Mouse (Mus musculus) hindbrain, embryonic 14.5 days (tissue): ENCODE measurements around the gene Rubcn. TPM values are rescaled to one million over a fixed set of nuclear protein-coding genes. Genes with fewer than 3 reads are reported as not detected.

Source experiments
- ATAC-seq: fragments of 200-750 bp; cut with Nextera tagmentation; 2 replicates; pipeline ENCODE4 v1.8.0; 2017; ENCODE audit warnings: moderate number of reproducible peaks, mild to moderate bottlenecking, moderate TSS enrichment, moderate library complexity; ENCODE audit not compliant: low FRiP score
- DNase-seq: peaks from one replicate; pipeline ENCODE4 v3.0.0-alpha.2; 2015; ENCODE audit warnings: low spot score
- H3K27ac ChIP-seq: fragments of 300-500 bp; sonication (generic); 2 replicates; pipeline ENCODE4 v1.5.1; 2014; ENCODE audit warnings: mild to moderate bottlenecking, moderate library complexity
- H3K27me3 ChIP-seq: fragments of 300-500 bp; sonication (generic); 2 replicates; pipeline ENCODE4 v1.6.1; 2014; ENCODE audit warnings: mild to moderate bottlenecking, low read length, mixed read lengths; ENCODE audit not compliant: control insufficient read depth, insufficient read depth
- H3K36me3 ChIP-seq: fragments of 300-500 bp; sonication (generic); replicated peaks from 2 replicates; pipeline ENCODE4 v1.6.1; 2014; ENCODE audit not compliant: control insufficient read depth, insufficient read depth
- H3K4me1 ChIP-seq: fragments of 300-500 bp; sonication (generic); replicated peaks from 2 replicates; pipeline ENCODE4 v1.6.1; 2014; ENCODE audit warnings: antibody characterized with exemption, low read length, mixed read lengths; ENCODE audit not compliant: control insufficient read depth, insufficient read depth
- H3K4me2 ChIP-seq: fragments of 300-500 bp; sonication (generic); replicated peaks from 2 replicates; pipeline ENCODE4 v1.6.1; 2014; ENCODE audit warnings: mild to moderate bottlenecking, moderate library complexity
- H3K4me3 ChIP-seq: fragments of 300-500 bp; sonication (generic); replicated peaks from 2 replicates; pipeline ENCODE4 v1.5.1; 2014; ENCODE audit warnings: mild to moderate bottlenecking, low read length
- H3K9ac ChIP-seq: fragments of 300-500 bp; sonication (generic); 2 replicates; pipeline ENCODE4 v1.6.1; 2014
- H3K9me3 ChIP-seq: fragments of 300-500 bp; sonication (generic); 2 replicates; pipeline ENCODE4 v1.6.1; 2016; ENCODE audit warnings: low read length; ENCODE audit not compliant: control insufficient read depth
- WGBS: fragments of 180-500 bp; shearing (Covaris S2); extraction: QIAGEN DNeasy Blood & Tissue Kit; methylation state at CpG from one replicate; pipeline ENCODE4 v1.1.7; 2014; 5-methylcytosine and 5-hydroxymethylcytosine counted together
- polyA plus RNA-seq: library from polyadenylated mRNA; unstranded; fragments of >200 nt; fragmentation: Nextera tagmentation; extraction: Ambion mirVana; gene quantifications from 2 replicates; pipeline ENCODE4 v1.2.1, GENCODE M21; 2014

The Rubcn gene
- polyA plus RNA-seq, 1 experiment from 2014 or later: 34.2 TPM

DNA sequence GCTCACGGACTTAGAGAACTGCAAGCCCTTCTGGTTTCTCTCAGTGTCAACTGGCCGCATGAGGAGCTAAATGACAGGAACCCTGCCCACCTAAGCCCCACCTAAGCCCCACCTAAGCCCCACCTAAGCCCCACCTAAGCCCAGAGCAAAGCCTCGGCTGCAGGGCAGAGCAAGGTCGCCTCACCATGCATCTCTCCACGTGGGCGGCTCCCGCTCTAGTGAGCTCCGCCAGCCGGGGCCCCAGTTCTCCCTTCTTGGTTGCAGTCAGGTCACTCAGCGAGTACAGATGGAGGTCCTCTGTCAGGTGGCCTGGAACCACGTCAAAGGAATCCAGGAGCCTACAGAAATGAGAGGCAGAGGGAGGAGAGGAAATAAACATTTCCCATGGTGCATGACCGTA is 52.2 kb downstream of the Rubcn start:
- H3K27me3 ChIP-seq: no peaks in the 10 kb centered on the region
- DNase-seq (no peak), ATAC-seq (no peak)
- H3K27ac ChIP-seq: no peak overlapping the region
- peaks cover 82% of the 10 kb centered on the region for H3K36me3 ChIP-seq
- no peak overlapping the region for H3K4me2 ChIP-seq
- no peak overlapping the region for H3K9ac ChIP-seq
- no peaks in the 10 kb centered on the region for H3K9me3 ChIP-seq
- 86% methylated on average over 12 of the region's 12 CpGs for WGBS
- H3K4me1 ChIP-seq: no peaks in the 10 kb centered on the region
- no peak overlapping the region for H3K4me3 ChIP-seq

DNA sequence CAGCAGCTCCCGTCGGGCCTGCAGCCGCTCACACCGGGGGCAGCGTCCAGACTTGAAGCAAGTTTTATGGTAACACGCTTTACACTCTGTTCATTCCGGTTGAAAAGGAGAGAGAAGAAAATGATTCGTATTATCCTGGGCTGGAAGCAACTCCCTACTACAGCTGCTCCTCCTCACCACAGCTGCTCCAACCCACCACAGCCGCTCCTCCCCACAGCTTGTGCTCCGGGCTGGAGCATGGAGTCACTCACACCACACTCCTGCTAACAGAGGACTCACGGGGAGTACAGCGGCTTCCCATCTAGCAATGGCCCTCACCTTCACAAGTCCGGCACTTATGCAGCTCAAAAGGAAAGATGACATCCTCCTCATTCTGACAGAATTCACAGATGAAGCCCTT is 53.5 kb downstream of the Rubcn start:
- Histone ChIP-seq H3K36me3 (peaks cover 78% of the 10 kb centered on the region), H3K9ac (no peak overlapping the region), H3K27me3 (no peaks in the 10 kb centered on the region), H3K4me3 (no peak overlapping the region), H3K27ac (no peak overlapping the region), H3K9me3 (no peaks in the 10 kb centered on the region), H3K4me2 (no peak overlapping the region), H3K4me1 (no peaks in the 10 kb centered on the region)
- no peak for DNase-seq
- 94% methylated on average over 13 of the region's 13 CpGs for WGBS
- ATAC-seq: no peak

- ATAC-seq (no peak), DNase-seq (no peak)
- Histone ChIP-seq H3K4me3 (no peak overlapping the region), H3K27me3 (no peaks in the 10 kb centered on the region), H3K9ac (no peak overlapping the region), H3K9me3 (no peaks in the 10 kb centered on the region), H3K27ac (no peak overlapping the region), H3K4me2 (no peak overlapping the region), H3K4me1 (no peaks in the 10 kb centered on the region), H3K36me3 (peaks cover 72% of the 10 kb centered on the region)
- 95% methylated on average over 8 of the region's 8 CpGs for WGBS
Observed at GRCm38 (mm10) chr16:32823487-32823886, 54.1 kb downstream of the Rubcn start.

DNA sequence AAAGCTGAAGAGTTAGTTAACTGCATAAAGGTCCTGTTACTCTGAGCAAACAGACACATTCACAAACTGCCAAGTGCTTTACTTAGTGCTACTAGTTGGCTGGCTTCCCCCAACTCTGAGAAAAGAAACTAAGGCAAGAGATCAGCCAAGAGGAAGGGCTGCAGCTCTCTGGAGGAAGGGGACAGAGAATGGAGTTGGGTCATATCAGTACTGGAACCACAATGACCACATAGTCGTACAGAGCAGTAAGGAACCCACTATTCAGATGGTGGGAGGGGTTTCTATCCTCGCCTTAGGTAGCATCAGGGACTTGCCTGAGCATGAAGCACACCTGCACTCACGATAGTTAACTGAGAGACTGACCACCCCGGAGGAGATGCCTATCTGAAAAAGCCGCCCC is 54.7 kb downstream of the Rubcn start:
- H3K36me3 ChIP-seq: peaks cover 66% of the 10 kb centered on the region

GRCm38 (mm10) chr16:32822450-32822827 is 55.1 kb downstream of the Rubcn start:
- no peak for DNase-seq
- no peak overlapping the region for H3K4me3 ChIP-seq
- H3K9ac ChIP-seq: no peak overlapping the region
- ATAC-seq: no peak
- H3K9me3 ChIP-seq: no peaks in the 10 kb centered on the region
- H3K36me3 ChIP-seq: peaks cover 62% of the 10 kb centered on the region
- 86% methylated on average over 6 of the region's 6 CpGs for WGBS
- H3K4me1 ChIP-seq: no peaks in the 10 kb centered on the region
- no peaks in the 10 kb centered on the region for H3K27me3 ChIP-seq
- no peak overlapping the region for H3K4me2 ChIP-seq
- no peak overlapping the region for H3K27ac ChIP-seq

More for the DNA sequence above, 54.7 kb downstream of the Rubcn start:
- DNase-seq (no peak), ATAC-seq (no peak)
- H3K4me2 ChIP-seq: no peak overlapping the region
- no peaks in the 10 kb centered on the region for H3K4me1 ChIP-seq
- H3K4me3 ChIP-seq: no peak overlapping the region
- no peaks in the 10 kb centered on the region for H3K9me3 ChIP-seq
- H3K27me3 ChIP-seq: no peaks in the 10 kb centered on the region
- no peak overlapping the region for H3K27ac ChIP-seq
- 87% methylated on average over 5 of the region's 5 CpGs for WGBS
- H3K9ac ChIP-seq: no peak overlapping the region

DNA sequence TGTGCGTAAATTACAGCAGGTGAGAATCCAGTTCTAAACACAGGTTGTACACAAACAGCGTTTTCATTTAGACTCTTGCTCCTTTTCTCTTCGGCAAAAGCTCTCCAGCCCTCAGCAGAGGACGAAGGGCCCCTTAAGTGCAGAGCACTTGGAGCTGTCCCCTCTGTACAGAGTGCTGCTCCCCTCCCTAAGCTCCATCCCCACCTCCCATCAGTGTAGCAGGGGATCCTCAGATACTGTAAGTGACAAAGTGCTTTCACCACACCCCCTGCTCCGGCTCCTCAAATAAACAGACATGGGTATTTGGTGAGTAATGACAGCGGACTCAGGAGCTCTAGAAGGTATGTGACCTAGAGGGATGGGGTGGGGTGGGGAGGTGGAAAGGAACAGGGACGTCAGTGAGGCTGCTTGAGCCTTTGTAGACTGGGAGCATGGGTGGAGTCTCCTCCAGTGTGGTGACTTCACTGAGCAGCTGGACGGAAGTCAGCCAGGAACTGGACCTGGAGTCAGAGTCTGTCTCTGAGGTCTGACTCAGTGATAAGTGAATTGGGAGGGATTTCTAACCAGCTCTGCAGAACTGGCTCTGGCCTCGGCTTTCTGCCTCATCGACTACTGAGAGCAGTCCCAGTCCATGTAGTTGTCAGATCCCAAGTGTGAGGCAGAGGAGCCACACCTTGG is 55.7 kb downstream of the Rubcn start:
- WGBS: 79% methylated on average over 10 of the region's 10 CpGs
- H3K36me3 ChIP-seq: peaks cover 57% of the 10 kb centered on the region
- no peaks in the 10 kb centered on the region for H3K4me1 ChIP-seq
- H3K4me2 ChIP-seq: no peak overlapping the region
- ATAC-seq (no peak), DNase-seq (no peak)
- no peak overlapping the region for H3K9ac ChIP-seq
- no peaks in the 10 kb centered on the region for H3K27me3 ChIP-seq
- no peak overlapping the region for H3K27ac ChIP-seq
- H3K4me3 ChIP-seq: no peak overlapping the region
- no peaks in the 10 kb centered on the region for H3K9me3 ChIP-seq

DNA sequence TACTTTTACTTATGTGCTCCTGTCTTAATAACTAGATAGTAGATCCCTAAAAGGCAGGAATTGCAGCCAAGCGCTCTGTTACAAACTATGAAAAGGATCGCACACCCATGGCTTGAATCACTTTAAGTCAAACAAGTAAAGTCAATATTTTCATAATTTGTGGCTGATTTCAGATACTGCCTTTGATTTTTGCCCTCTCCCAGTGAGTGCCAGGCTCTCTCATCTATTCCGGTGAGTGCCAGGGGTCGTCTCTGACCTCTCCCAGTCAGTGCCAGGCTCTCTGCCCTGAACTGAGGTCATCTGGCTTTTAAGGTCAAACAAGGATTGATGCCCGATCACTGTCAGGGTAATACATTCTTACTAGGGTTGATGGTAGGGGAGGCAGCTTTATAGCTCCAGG is 59.1 kb downstream of the Rubcn start:
- H3K4me1 ChIP-seq: peaks cover 11% of the 10 kb centered on the region; the same call in 1 of the 2 replicates
- H3K9me3 ChIP-seq: no peaks in the 10 kb centered on the region
- 92% methylated on average over 5 of the region's 5 CpGs for WGBS
- H3K27ac ChIP-seq: no peak overlapping the region
- H3K4me2 ChIP-seq: no peak overlapping the region
- no peaks in the 10 kb centered on the region for H3K27me3 ChIP-seq
- DNase-seq (no peak), ATAC-seq (no peak)
- no peak overlapping the region for H3K9ac ChIP-seq
- no peak overlapping the region for H3K4me3 ChIP-seq
- peaks cover 24% of the 10 kb centered on the region for H3K36me3 ChIP-seq

- ATAC-seq: no peak
- DNase-seq: no peak
Observed at GRCm38 (mm10) chr16:32818036-32818435, 59.5 kb downstream of the Rubcn start.

GRCm38 (mm10) chr16:32815160-32815605 is 62.4 kb downstream of the Rubcn start:
- ATAC-seq (no peak), DNase-seq (no peak)
- Histone ChIP-seq H3K4me2 (peak overlapping the region; percentile 57), H3K27me3 (no peaks in the 10 kb centered on the region), H3K4me3 (peak overlapping the region; percentile 20), H3K9me3 (no peaks in the 10 kb centered on the region), H3K27ac (no peak overlapping the region), H3K36me3 (no peaks in the 10 kb centered on the region), H3K4me1 (peaks cover 11% of the 10 kb centered on the region; the same call in 1 of the 2 replicates), H3K9ac (0 out of 2 replicates have a peak overlapping the region, but pooled peaks have one; percentile 1)
- 16% methylated on average over 6 of the region's 6 CpGs for WGBS

More at GRCm38 (mm10) chr16:32818036-32818435, 59.5 kb downstream of the Rubcn start:
- Histone ChIP-seq H3K9me3 (no peaks in the 10 kb centered on the region), H3K4me1 (peaks cover 11% of the 10 kb centered on the region; the same call in 1 of the 2 replicates), H3K4me3 (no peak overlapping the region), H3K27ac (no peak overlapping the region), H3K9ac (no peak overlapping the region), H3K36me3 (peaks cover 20% of the 10 kb centered on the region), H3K27me3 (no peaks in the 10 kb centered on the region), H3K4me2 (no peak overlapping the region)
- 94% methylated on average over 4 of the region's 4 CpGs for WGBS
